Mouse (Mus musculus) thymus, adult 2 months (tissue): ENCODE data around the gene Farp1. TPM values are rescaled to one million over a fixed set of nuclear protein-coding genes. Genes with fewer than 3 reads are reported as not detected.

Source experiments
- DNase-seq: peaks from one replicate; pipeline ENCODE4 v3.0.0; 2021
- H3K27ac ChIP-seq: fragments of 200-500 bp; 2 replicates; pipeline ENCODE4 v1.5.1; 2012; ENCODE audit warnings: low read length, control low read depth; ENCODE audit not compliant: control insufficient read depth, insufficient read depth
- H3K27me3 ChIP-seq: fragments of 200-500 bp; 2 replicates; pipeline ENCODE4 v1.6.1; 2012; ENCODE audit warnings: mild to moderate bottlenecking, low read length, moderate library complexity, mixed read lengths; ENCODE audit not compliant: control insufficient read depth, insufficient read depth
- H3K36me3 ChIP-seq: fragments of 200-500 bp; 2 replicates; pipeline ENCODE4 v1.6.1; 2012; ENCODE audit warnings: mild to moderate bottlenecking, low read length, moderate library complexity; ENCODE audit not compliant: control insufficient read depth, insufficient read depth
- H3K4me1 ChIP-seq: fragments of 200-500 bp; replicated peaks from 2 replicates; pipeline ENCODE4 v1.6.1; 2012; ENCODE audit warnings: low read length; ENCODE audit not compliant: control insufficient read depth, insufficient read depth
- H3K4me3 ChIP-seq: fragments of 200-500 bp; 2 replicates; pipeline ENCODE4 v1.5.1; 2012; ENCODE audit warnings: mild to moderate bottlenecking, low read length, control low read depth, moderate library complexity; ENCODE audit not compliant: control insufficient read depth, insufficient read depth
- CTCF ChIP-seq: fragments of 200-500 bp; IDR thresholded peaks from 2 replicates; pipeline ENCODE4 v1.5.1; 2012; ENCODE audit warnings: mild to moderate bottlenecking, control low read depth, low read length, moderate library complexity, borderline replicate concordance; ENCODE audit not compliant: control insufficient read depth, poor library complexity, insufficient read depth; ENCODE audit errors: extremely low read depth
- POLR2A ChIP-seq: fragments of 200-500 bp; IDR thresholded peaks from 2 replicates; pipeline ENCODE4 v1.6.1; 2012; ENCODE audit warnings: mild to moderate bottlenecking, low read length, control low read depth, moderate library complexity; ENCODE audit not compliant: control insufficient read depth, poor library complexity, insufficient read depth; ENCODE audit errors: extremely low read depth
- WGBS: fragments of 180-500 bp; shearing (Covaris S2); methylation state at CpG from one replicate; pipeline ENCODE4 v1.1.7; 2018; 5-methylcytosine and 5-hydroxymethylcytosine counted together
- polyA plus RNA-seq: library from polyadenylated mRNA; depleted of rRNA; stranded (reverse); fragments of >200 nt; gene quantifications from 2 replicates; pipeline ENCODE4 v1.2.3, GENCODE M21; 2012

The Farp1 gene
- polyA plus RNA-seq, 1 experiment: 5.1 TPM

DNA sequence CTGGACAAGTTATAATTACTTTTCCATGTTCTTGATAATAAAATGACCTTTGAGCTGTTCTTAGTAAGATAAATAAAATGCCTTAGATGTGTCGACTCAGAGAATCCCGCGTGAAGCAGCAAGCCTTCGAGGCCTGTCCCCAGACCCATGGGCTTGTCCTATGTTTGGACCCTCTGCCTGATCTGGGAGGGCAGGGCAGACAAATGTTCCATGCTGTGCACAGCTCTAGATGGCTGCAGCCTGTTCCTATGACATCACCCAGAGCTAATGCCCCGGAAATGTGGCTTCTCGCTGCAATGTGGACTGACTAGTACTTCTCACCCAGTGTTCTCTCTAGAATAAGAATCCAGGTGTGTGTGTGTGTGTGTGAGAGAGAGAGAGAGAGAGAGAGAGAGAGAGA is 229.5 kb downstream of the Farp1 start:
- H3K36me3 ChIP-seq: no peaks in the 10 kb centered on the region
- peaks cover 22% of the 10 kb centered on the region for H3K4me1 ChIP-seq
- H3K27ac ChIP-seq: no peak overlapping the region
- DNase-seq: no peak
- TF ChIP-seq POLR2A (no peak), CTCF (no peak)
- 91% methylated on average over 6 of the region's 6 CpGs for WGBS
- no peaks in the 10 kb centered on the region for H3K27me3 ChIP-seq
- no peak overlapping the region for H3K4me3 ChIP-seq

DNA sequence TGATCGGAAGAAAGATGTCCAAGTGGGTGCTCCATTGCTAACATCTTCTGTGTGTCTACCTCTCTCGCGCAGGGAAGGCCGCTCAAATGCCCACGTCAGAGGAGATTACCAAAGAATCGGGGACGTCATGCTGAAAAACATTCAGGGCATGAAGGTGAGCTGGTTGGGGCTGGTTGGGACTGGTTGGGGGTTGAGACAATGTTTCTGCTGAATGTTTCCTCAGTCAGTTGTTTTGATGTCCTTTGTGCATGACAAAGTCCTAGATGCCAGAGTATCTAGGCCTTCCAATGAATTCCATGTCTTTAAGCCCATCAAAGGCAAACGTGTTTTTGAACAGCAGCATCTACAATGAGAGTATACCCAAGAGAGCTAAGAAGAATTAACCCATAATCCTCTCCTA is 232.8 kb downstream of the Farp1 start:
- Histone ChIP-seq H3K27ac (no peak overlapping the region), H3K4me3 (no peak overlapping the region), H3K27me3 (no peaks in the 10 kb centered on the region), H3K36me3 (no peaks in the 10 kb centered on the region), H3K4me1 (peaks cover 4% of the 10 kb centered on the region; the same call in 1 of the 2 replicates)
- no peak for TF ChIP-seq CTCF
- TF ChIP-seq POLR2A: no peak
- WGBS: 95% methylated on average over 8 of the region's 8 CpGs
- no peak for DNase-seq

DNA sequence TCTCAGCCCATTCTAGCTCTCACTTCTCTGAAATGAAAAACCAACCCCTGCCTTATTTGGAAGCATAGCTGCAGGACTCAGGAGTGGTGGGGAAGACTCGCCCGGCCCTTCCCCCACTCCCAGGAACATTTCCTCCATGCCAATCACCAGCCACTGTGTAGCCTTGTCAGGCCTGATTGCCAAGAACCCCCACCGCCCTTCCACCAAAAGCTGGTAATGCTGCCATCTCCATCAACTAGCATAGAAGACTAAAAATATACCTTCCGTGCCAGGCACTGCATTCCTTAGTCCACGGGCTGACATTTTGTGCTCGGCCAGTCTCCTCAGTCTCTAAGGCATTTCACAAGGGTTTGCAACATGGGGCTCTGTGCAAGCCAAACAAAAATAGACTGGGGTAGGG is 235.5 kb downstream of the Farp1 start:
- no peak overlapping the region for H3K4me3 ChIP-seq
- 90% methylated on average over 6 of the region's 6 CpGs for WGBS
- H3K36me3 ChIP-seq: no peaks in the 10 kb centered on the region
- H3K27ac ChIP-seq: no peak overlapping the region
- no peak for TF ChIP-seq CTCF
- TF ChIP-seq POLR2A: no peak
- H3K4me1 ChIP-seq: no peaks in the 10 kb centered on the region
- no peaks in the 10 kb centered on the region for H3K27me3 ChIP-seq
- no peak for DNase-seq

DNA sequence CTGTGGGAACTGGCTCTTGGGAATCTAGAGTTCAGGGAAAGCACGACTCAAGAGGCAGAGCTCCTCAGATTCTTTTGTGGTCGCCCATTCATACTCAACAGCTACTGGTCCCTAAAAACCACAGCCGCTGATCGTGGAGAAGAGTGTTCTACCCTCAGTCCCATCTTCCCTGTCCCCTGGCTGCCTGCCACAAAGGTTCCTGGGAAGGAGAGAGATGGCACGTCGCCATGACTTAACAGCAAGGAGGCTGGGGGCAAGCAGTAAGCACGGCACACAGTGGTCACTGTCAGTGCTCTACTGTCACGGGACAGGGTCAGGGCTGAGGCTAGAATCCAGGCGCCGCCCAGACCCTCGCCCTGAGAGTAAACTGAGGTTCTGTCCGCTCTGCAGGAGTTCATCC is 240.0 kb downstream of the Farp1 start:
- H3K36me3 ChIP-seq: no peaks in the 10 kb centered on the region
- H3K27me3 ChIP-seq: no peaks in the 10 kb centered on the region
- TF ChIP-seq POLR2A (no peak), CTCF (no peak)
- WGBS: 76% methylated on average over 12 of the region's 12 CpGs
- no peak overlapping the region for H3K27ac ChIP-seq
- no peak overlapping the region for H3K4me3 ChIP-seq
- DNase-seq: no peak
- no peaks in the 10 kb centered on the region for H3K4me1 ChIP-seq

DNA sequence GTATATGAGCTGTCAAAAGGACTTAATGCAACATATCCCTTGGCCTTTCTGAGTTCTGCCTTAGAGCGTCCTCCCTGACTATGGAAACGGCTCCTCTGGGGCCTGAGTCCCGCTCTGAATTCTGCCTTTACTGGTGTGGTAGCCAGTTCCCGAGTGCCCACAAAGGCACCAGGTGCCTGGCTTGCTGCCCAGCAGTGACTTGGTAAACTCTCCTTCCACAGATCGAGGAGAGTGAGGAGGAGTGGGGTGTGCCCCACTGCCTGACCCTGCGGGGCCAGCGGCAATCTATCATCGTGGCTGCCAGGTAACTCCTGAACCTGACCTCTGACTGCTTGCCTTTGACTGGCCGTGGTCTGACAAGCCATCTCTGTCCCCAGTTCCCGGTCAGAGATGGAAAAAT is 241.0 kb downstream of the Farp1 start:
- no peaks in the 10 kb centered on the region for H3K36me3 ChIP-seq
- H3K27ac ChIP-seq: no peak overlapping the region
- WGBS: 82% methylated on average over 10 of the region's 10 CpGs
- no peaks in the 10 kb centered on the region for H3K27me3 ChIP-seq
- H3K4me1 ChIP-seq: no peaks in the 10 kb centered on the region
- H3K4me3 ChIP-seq: no peak overlapping the region
- TF ChIP-seq CTCF (no peak), POLR2A (no peak)
- no peak for DNase-seq

DNA sequence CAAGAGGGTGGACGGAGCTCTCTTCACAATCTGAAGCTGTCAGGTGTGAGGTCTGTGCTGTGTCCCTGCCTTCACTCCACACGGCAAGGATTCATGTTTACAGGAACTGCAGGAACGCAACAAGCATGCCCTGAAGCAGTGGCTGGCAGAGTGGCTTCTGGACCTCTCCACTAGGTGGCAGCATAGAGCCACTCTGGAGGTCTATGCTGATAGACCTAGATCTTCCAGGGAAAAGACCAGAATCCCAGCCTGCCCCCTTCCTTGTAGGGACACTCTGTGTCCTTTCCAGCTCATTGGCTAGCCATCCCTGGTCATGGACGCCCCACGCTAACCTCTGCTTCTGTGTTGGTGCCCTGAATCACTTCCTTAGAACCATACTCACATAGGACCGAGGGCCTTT is 244.1 kb downstream of the Farp1 start:
- H3K4me1 ChIP-seq: no peaks in the 10 kb centered on the region
- DNase-seq: peak; percentile 78
- peaks cover 10% of the 10 kb centered on the region for H3K36me3 ChIP-seq
- H3K4me3 ChIP-seq: no peak overlapping the region
- WGBS: 47% methylated on average over 6 of the region's 6 CpGs
- no peak overlapping the region for H3K27ac ChIP-seq
- H3K27me3 ChIP-seq: no peaks in the 10 kb centered on the region
- no peak for TF ChIP-seq POLR2A
- peak; percentile 74 for TF ChIP-seq CTCF

DNA sequence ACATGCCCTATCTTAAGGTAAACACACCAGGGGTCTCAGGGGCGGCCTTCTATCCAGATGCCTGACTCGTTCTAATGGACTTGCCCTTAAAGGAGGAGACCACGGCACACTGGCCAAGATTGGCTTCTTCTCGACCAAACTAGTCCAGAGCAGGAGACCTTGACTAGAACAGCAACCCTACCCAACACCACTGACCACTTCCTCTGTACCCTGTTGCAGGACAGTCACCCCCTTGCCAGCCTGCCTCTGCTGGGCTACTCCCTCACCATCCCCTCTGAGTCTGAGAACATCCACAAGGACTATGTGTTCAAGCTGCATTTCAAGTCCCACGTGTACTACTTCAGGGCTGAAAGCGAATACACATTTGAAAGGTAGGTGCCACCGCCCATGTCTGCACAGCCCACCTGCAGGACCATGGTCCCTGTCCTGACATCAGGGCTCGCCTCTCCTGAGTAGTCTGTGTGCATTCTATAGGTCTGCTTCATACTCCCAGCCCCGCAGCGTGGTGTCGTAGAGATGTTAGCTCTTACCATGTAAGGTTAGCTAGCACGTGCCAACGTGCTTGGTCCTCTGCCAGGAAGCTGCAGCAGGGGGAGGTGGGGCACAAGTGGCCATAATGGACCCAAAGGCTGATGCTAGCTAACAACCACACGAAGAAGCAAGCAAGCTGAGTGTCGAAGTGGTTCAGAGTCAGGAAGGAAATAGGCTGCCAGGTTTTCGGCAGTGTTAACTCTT is 245.8 kb downstream of the Farp1 start:
- H3K27ac ChIP-seq: no peak overlapping the region
- no peaks in the 10 kb centered on the region for H3K4me1 ChIP-seq
- H3K4me3 ChIP-seq: no peak overlapping the region
- WGBS: 70% methylated on average over 16 of the region's 16 CpGs
- TF ChIP-seq CTCF (no peak), POLR2A (no peak)
- no peaks in the 10 kb centered on the region; the same call in 1 of the 2 replicates for H3K27me3 ChIP-seq
- DNase-seq: no peak
- peaks cover 15% of the 10 kb centered on the region for H3K36me3 ChIP-seq
